Mouse (Mus musculus): ENCODE data around the gene Shb.

- TF ChIP-seq CTCF (IDR thresholded peaks at IDR 0.05; ENCODE audit: extremely low read depth, insufficient read length, insufficient replicate concordance, low read depth, low read length) (no peak), POLR2A (IDR thresholded peaks at IDR 0.05; ENCODE audit: low read depth, low read length) (no peak)
Measured at GRCm38 (mm10) chr4:45449012-45449411, 83.3 kb downstream of the Shb start.

All from small intestine, adult 2 months (tissue).